Mouse (Mus musculus) hindbrain, embryonic 10.5 days (tissue): ENCODE data around the gene Fam169a. TPM values are rescaled to one million over a fixed set of nuclear protein-coding genes. Genes with fewer than 3 reads are reported as not detected.
"Not testable (repeated sequence)": the region's sequence is repeated elsewhere in the genome, so short reads cannot be mapped to it uniquely, and the experiment has no call there.

Source experiments
- DNase-seq: peaks from one replicate; pipeline ENCODE4 v3.0.0-alpha.2; 2017; ENCODE audit warnings: low spot score
- H3K27ac ChIP-seq: fragments of 300-500 bp; sonication (generic); 2 replicates; pipeline ENCODE4 v1.5.1; 2016; ENCODE audit warnings: mild to moderate bottlenecking, moderate library complexity
- H3K27me3 ChIP-seq: fragments of 300-500 bp; sonication (generic); 2 replicates; pipeline ENCODE4 v1.6.1; 2016; ENCODE audit warnings: mild to moderate bottlenecking; ENCODE audit not compliant: poor library complexity, insufficient read depth, severe bottlenecking
- H3K36me3 ChIP-seq: fragments of 300-500 bp; sonication (generic); 2 replicates; pipeline ENCODE4 v1.6.1; 2016; ENCODE audit warnings: mild to moderate bottlenecking, moderate library complexity
- H3K4me1 ChIP-seq: fragments of 300-500 bp; sonication (generic); replicated peaks from 2 replicates; pipeline ENCODE4 v1.6.1; 2016; ENCODE audit warnings: mild to moderate bottlenecking
- H3K4me3 ChIP-seq: fragments of 300-500 bp; sonication (generic); 2 replicates; pipeline ENCODE4 v1.5.1; 2016; ENCODE audit warnings: mild to moderate bottlenecking, moderate library complexity
- H3K9me3 ChIP-seq: fragments of 300-500 bp; sonication (generic); 2 replicates; pipeline ENCODE4 v1.6.1; 2016; ENCODE audit warnings: mild to moderate bottlenecking, moderate library complexity
- WGBS: fragments of 180-500 bp; shearing (Covaris S2); methylation state at CpG from one replicate; pipeline ENCODE4 v1.1.7; 2016; 5-methylcytosine and 5-hydroxymethylcytosine counted together
- polyA plus RNA-seq: library from polyadenylated mRNA; unstranded; fragments of >200 nt; fragmentation: Nextera tagmentation; extraction: Ambion mirVana; gene quantifications from 2 replicates; pipeline ENCODE4 v1.2.1, GENCODE M21; 2016

Gene Fam169a
- polyA plus RNA-seq, 1 experiment from 2014 or later, result 6.9 TPM

GRCm38 (mm10) chr13:97086316-97086715 lies 19.2 kb downstream of the Fam169a start:
- WGBS, result 58% methylated on average over 9 of the region's 9 CpGs
- H3K9me3 ChIP-seq, result no peaks in the 10 kb centered on the region
- H3K27me3 ChIP-seq, result no peaks in the 10 kb centered on the region
- no peak overlapping the region for H3K27ac ChIP-seq
- no peaks in the 10 kb centered on the region for H3K36me3 ChIP-seq
- H3K4me3 ChIP-seq, result no peak overlapping the region
- DNase-seq, result peak; percentile 24
- H3K4me1 ChIP-seq, result peaks cover 6% of the 10 kb centered on the region

GRCm38 (mm10) chr13:97087421-97087820 lies 20.3 kb downstream of the Fam169a start:
- Histone ChIP-seq H3K4me1 (peaks cover 6% of the 10 kb centered on the region), H3K36me3 (no peaks in the 10 kb centered on the region), H3K27me3 (no peaks in the 10 kb centered on the region), H3K9me3 (no peaks in the 10 kb centered on the region), H3K4me3 (no peak overlapping the region), H3K27ac (no peak overlapping the region; the same call in 1 of the 2 replicates)
- DNase-seq, result no peak
- WGBS, result 95% methylated on average over 6 of the region's 6 CpGs

GRCm38 (mm10) chr13:97088183-97088582 lies 21.1 kb downstream of the Fam169a start:
- Histone ChIP-seq H3K36me3 (no peaks in the 10 kb centered on the region), H3K27ac (no peak overlapping the region), H3K27me3 (no peaks in the 10 kb centered on the region), H3K4me3 (no peak overlapping the region), H3K9me3 (no peaks in the 10 kb centered on the region), H3K4me1 (peaks cover 6% of the 10 kb centered on the region)
- WGBS, result 89% methylated on average over 3 of the region's 3 CpGs
- DNase-seq, result no peak

- H3K36me3 ChIP-seq, result peaks cover 14% of the 10 kb centered on the region
Measured at GRCm38 (mm10) chr13:97095726-97096125, 28.6 kb downstream of the Fam169a start.

GRCm38 (mm10) chr13:97099187-97099852 lies 32.2 kb downstream of the Fam169a start, which contains the start of gene Gm6169:
Gene Gm6169 (minus strand): TSS chr13:97099237.
- Histone ChIP-seq H3K27ac (no peak within 1 kb of the TSS), H3K9me3 (no peaks in the 10 kb centered on the region), H3K4me3 (no peak within 1 kb of the TSS), H3K36me3 (peaks cover 9% of the 10 kb centered on the region; the same call in 1 of the 2 replicates), H3K27me3 (no peaks in the 10 kb centered on the region), H3K4me1 (no peaks in the 10 kb centered on the region)
- DNase-seq, result peak; percentile 53
- 88% methylated on average over 22 of the region's 22 CpGs for WGBS

More at GRCm38 (mm10) chr13:97095726-97096125, 28.6 kb downstream of the Fam169a start:
- no peaks in the 10 kb centered on the region for H3K4me1 ChIP-seq
- H3K27ac ChIP-seq, result no peak overlapping the region
- H3K9me3 ChIP-seq, result no peaks in the 10 kb centered on the region
- no peak for DNase-seq
- H3K4me3 ChIP-seq, result no peak overlapping the region
- 91% methylated on average over 4 of the region's 4 CpGs for WGBS
- no peaks in the 10 kb centered on the region for H3K27me3 ChIP-seq

- Histone ChIP-seq H3K4me3 (no peak overlapping the region), H3K4me1 (no peaks in the 10 kb centered on the region), H3K27ac (no peak overlapping the region), H3K36me3 (peaks cover 10% of the 10 kb centered on the region), H3K27me3 (no peaks in the 10 kb centered on the region), H3K9me3 (no peaks in the 10 kb centered on the region)
- DNase-seq, result no peak
- WGBS, result 57% methylated on average over 7 of the region's 7 CpGs
Measured at GRCm38 (mm10) chr13:97104996-97105395, 37.9 kb downstream of the Fam169a start.

- H3K36me3 ChIP-seq, result peaks cover 21% of the 10 kb centered on the region
- not testable (repeated sequence) for H3K9me3 ChIP-seq, H3K4me3 ChIP-seq, H3K27me3 ChIP-seq, H3K27ac ChIP-seq, DNase-seq, H3K4me1 ChIP-seq
- WGBS, result 95% methylated on average over 4 of the region's 4 CpGs
Measured at GRCm38 (mm10) chr13:97107721-97108120, 40.6 kb downstream of the Fam169a start.

GRCm38 (mm10) chr13:97109046-97109445 lies 42.0 kb downstream of the Fam169a start:
- 91% methylated on average over 4 of the region's 4 CpGs for WGBS
- no peaks in the 10 kb centered on the region for H3K4me1 ChIP-seq
- DNase-seq, result no peak
- H3K27ac ChIP-seq, result no peak overlapping the region
- no peak overlapping the region for H3K4me3 ChIP-seq
- no peaks in the 10 kb centered on the region for H3K27me3 ChIP-seq
- H3K36me3 ChIP-seq, result peaks cover 27% of the 10 kb centered on the region
- H3K9me3 ChIP-seq, result no peaks in the 10 kb centered on the region

- peaks cover 45% of the 10 kb centered on the region for H3K36me3 ChIP-seq
- H3K27ac ChIP-seq, result no peak overlapping the region
- no peaks in the 10 kb centered on the region for H3K9me3 ChIP-seq
- no peaks in the 10 kb centered on the region for H3K4me1 ChIP-seq
- DNase-seq, result no peak
- H3K27me3 ChIP-seq, result no peaks in the 10 kb centered on the region
- H3K4me3 ChIP-seq, result no peak overlapping the region
- WGBS, result 86% methylated on average over 3 of the region's 3 CpGs
Measured at GRCm38 (mm10) chr13:97121341-97121740, 54.3 kb downstream of the Fam169a start.

- H3K9me3 ChIP-seq, H3K27ac ChIP-seq, H3K4me3 ChIP-seq, H3K4me1 ChIP-seq, DNase-seq, H3K27me3 ChIP-seq: not testable (repeated sequence)
- 94% methylated on average over 4 of the region's 4 CpGs for WGBS
- peaks cover 51% of the 10 kb centered on the region for H3K36me3 ChIP-seq
Measured at GRCm38 (mm10) chr13:97129654-97130053, 62.6 kb downstream of the Fam169a start.

- not testable (repeated sequence) for DNase-seq, H3K27me3 ChIP-seq, H3K27ac ChIP-seq, H3K4me1 ChIP-seq, H3K9me3 ChIP-seq, H3K4me3 ChIP-seq
- H3K36me3 ChIP-seq, result peaks cover 58% of the 10 kb centered on the region
- WGBS, result no CpG with 5 or more reads among the region's 2 CpGs
Measured at GRCm38 (mm10) chr13:97130413-97130812, 63.3 kb downstream of the Fam169a start.

- WGBS, result under 1% methylated on average over 57 of the region's 57 CpGs
- peak within 1 kb of the TSS; percentile 70 for H3K4me3 ChIP-seq
- peak; percentile 91 for DNase-seq
- peaks cover 12% of the 10 kb centered on the region; the same call in 1 of the 2 replicates for H3K4me1 ChIP-seq
- peaks cover 39% of the 10 kb centered on the region for H3K36me3 ChIP-seq
- H3K9me3 ChIP-seq, result no peaks in the 10 kb centered on the region
- H3K27ac ChIP-seq, result peak within 1 kb of the TSS; percentile 90
- no peaks in the 10 kb centered on the region for H3K27me3 ChIP-seq
Measured at GRCm38 (mm10) chr13:97137466-97138400, 70.6 kb downstream of the Fam169a start, which contains the start of the genes Gfm2 and Nsa2. Gene Gfm2 (plus strand): TSS chr13:97137937. Gene Nsa2 (minus strand): TSS chr13:97137937.
